ENCODE assay signal across 27 mouse cellular contexts in genomic region chr10:97245674-97246073, GRCm38 (mm10).
"Had no signal": no experiment of that assay in that cellular context is flagged by ENCODE, and none has a peak within 500 bp of the region (broad histone marks: within the 10 kb centered on the region; RNA-seq: fewer than 3 reads in every experiment).

No protein-coding gene starts in this region.

- H3K36me3 ChIP-seq: heart, embryonic 13.5 days; heart, embryonic 15.5 days; hindbrain, embryonic 13.5 days; hindbrain, embryonic 15.5 days; kidney, embryonic 15.5 days; limb, embryonic 13.5 days; limb, embryonic 15.5 days; liver, embryonic 12.5 days had no signal

- H3K4me3 ChIP-seq: heart, adult 2 months; heart, embryonic 13.5 days; heart, embryonic 15.5 days; hindbrain, embryonic 13.5 days; hindbrain, embryonic 15.5 days; kidney, embryonic 15.5 days; limb, embryonic 13.5 days; limb, embryonic 15.5 days; liver, embryonic 12.5 days had no signal

- ATAC-seq: hindbrain, postnatal 0 days; intestine, embryonic 16.5 days; liver, embryonic 12.5 days had no signal

- H3K27ac ChIP-seq: heart, adult 2 months; heart, embryonic 13.5 days; heart, embryonic 15.5 days; hindbrain, embryonic 13.5 days; hindbrain, embryonic 15.5 days; hindbrain, postnatal 0 days; kidney, embryonic 15.5 days; kidney, postnatal 0 days; limb, embryonic 13.5 days; limb, embryonic 15.5 days; liver, embryonic 12.5 days; liver, embryonic 14.5 days had no signal

- H3K4me1 ChIP-seq: heart, embryonic 13.5 days; heart, embryonic 15.5 days; hindbrain, embryonic 15.5 days; kidney, embryonic 15.5 days; limb, embryonic 13.5 days; limb, embryonic 15.5 days; liver, embryonic 12.5 days had no signal

- H3K27me3 ChIP-seq: heart, embryonic 13.5 days; heart, embryonic 15.5 days; hindbrain, embryonic 13.5 days; hindbrain, embryonic 15.5 days; kidney, embryonic 15.5 days; limb, embryonic 13.5 days; limb, embryonic 15.5 days; liver, embryonic 12.5 days had no signal

- H3K9me3 ChIP-seq: heart, embryonic 13.5 days; heart, embryonic 15.5 days; hindbrain, embryonic 13.5 days; hindbrain, embryonic 15.5 days; kidney, embryonic 15.5 days; limb, embryonic 13.5 days; limb, embryonic 15.5 days; liver, embryonic 12.5 days had no signal

- H3K9ac ChIP-seq: heart, embryonic 13.5 days; heart, embryonic 15.5 days; hindbrain, embryonic 13.5 days; hindbrain, embryonic 15.5 days; kidney, embryonic 15.5 days; limb, embryonic 13.5 days; limb, embryonic 15.5 days; liver, embryonic 12.5 days; liver, embryonic 14.5 days had no signal

- DNase-seq: gastrocnemius, postnatal 14 days; gastrocnemius, postnatal 36 days; heart, adult 11 months; heart, adult 2 months; heart, postnatal 14 days; heart, postnatal 36 days; kidney, adult 11 months; kidney, adult 2 months; kidney, adult 9 months; kidney, postnatal 14 days; kidney, postnatal 36 days; layer of hippocampus, adult 9-11 months; layer of hippocampus, postnatal 36 days; left cerebral cortex, postnatal 4 days had no signal

- H3K4me2 ChIP-seq: heart, embryonic 11.5 days; heart, embryonic 13.5 days; heart, embryonic 15.5 days; hindbrain, embryonic 13.5 days; hindbrain, embryonic 15.5 days; kidney, embryonic 15.5 days; limb, embryonic 13.5 days; limb, embryonic 15.5 days; liver, embryonic 12.5 days had no signal
